Mouse (Mus musculus) subcutaneous adipose tissue, adult 2 months (tissue): ENCODE measurements around the gene Elf1. TPM values are rescaled to one million over a fixed set of nuclear protein-coding genes. Genes with fewer than 3 reads are reported as not detected.

Experiments
- polyA plus RNA-seq: library from polyadenylated mRNA; depleted of rRNA; stranded (reverse); fragments of >200 nt; gene quantifications from 2 replicates; pipeline ENCODE4 v1.2.3, GENCODE M21; 2012; ENCODE audit warnings: low replicate concordance; rRNA removed

Elf1 gene
- 13.7 and 18.8 TPM in 2 replicates for polyA plus RNA-seq

DNA sequence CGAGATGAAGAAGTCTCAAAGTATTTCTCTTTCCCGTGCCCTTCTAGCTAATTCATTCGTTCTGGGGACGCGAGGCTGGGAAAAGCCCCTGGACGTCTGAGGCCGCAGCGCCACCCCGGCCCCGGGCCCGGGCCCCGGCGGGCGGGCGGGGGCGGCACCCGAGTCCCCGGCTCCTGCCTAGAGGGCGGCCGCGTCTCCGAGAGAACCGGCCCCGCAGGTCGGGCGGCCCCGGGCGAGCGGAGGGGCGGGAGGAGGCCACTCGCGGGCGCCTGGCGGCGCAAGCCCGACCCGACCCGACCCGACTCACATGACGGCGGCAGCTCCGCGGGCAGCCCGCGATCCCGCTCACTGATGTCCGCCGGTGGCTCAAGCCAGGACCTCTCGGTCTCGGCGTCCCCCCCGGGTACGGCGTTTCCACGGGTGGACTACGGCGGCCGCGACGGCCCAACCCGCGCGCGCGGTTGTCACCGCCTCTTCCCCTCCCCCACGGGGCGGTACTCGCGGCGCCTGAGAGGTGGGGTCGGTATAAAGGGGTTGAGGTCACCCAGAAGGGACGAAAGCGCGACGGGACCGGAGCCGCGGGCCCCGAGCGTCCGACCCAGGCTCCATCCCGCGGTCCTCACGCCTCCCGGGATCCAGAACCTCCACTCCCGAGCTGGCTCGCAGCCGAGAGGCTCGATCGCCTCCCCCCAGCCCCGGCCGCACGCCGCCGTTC lies at the start of gene Elf1:
Gene Elf1 (plus strand): TSS at position 571 of the 715 bp plus-strand sequence.

DNA sequence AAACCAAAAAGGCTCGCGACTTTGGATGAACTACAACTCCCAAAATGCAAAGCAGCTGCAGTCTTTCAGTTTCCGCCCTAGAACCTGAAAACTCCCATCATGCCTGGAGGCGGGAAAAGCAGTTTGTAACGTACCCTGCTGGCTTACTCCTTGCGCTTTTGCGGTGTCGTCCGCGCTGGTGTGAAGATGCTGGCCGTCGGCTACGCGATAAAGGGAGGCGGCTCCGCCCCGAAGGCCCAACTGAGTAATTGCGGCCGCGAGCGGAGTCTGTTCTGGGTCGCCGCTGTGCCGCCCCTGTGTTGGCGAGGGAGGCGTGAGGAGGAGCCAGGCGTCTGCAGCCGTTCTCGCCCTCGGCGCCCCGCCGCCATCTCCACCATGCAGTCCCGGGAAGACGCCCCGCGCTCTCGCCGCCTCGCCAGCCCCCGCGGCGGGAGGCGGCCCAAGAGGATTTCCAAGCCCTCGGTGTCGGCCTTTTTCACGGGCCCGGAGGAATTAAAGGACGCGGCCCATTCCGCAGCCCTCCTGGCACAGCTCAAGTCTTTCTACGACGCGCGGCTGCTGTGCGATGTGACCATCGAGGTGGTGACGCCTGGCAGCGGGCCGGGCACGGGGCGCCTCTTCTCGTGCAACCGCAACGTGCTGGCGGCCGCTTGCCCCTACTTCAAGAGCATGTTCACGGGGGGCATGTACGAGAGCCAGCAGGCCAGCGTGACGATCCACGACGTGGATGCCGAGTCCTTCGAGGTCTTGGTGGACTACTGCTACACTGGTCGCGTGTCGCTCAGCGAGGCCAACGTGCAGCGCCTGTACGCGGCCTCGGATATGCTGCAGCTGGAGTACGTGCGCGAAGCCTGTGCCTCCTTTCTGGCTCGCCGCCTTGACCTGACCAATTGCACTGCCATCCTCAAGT lies 29.1 kb upstream of the Elf1 start, which contains the start of gene Kbtbd6:
Gene Kbtbd6 (plus strand): TSS at position 155 of the 910 bp plus-strand sequence.

DNA sequence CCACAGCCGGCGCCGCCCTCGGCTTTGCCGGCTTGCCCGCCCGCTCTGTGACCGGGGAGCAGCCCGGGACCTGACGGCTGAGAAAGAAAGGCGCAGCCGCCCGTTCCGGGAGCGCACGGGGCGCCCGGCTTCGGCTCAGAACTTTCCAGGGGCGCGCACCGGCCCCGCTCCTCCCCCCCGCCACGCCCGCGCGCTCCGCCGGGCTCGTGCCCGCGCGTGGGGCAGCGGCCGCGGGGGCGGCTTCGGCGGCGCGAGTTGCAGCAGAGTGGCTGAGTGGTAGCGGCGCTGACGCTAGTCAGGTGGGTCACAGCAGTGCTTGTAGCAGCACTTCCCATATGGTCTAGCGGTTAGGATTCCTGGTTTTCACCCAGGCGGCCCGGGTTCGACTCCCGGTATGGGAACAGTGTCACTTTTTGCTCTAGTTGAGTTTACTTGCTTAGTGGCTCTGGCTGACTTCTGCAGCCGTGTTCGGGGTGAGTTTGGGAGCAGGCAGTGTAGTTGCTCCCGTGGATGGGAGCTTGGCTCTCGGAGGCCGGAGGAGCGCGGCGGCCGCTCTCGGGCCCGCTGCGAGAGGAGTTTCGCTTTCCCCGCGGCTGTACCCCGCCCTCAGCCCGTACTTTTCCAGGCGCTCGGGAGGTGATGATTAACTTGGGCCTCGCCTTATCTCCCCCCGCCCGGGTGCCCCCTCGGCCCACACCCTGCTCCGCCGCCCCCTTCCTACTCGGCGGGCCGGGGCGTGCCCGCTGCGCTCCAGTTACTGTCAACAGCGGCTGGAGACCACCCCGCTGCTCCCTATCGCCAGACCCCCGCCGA lies 551 bp downstream of the Elf1 start, which contains the start of gene Wbp4:
Gene Wbp4 (minus strand): TSS at position 182 of the 813 bp plus-strand sequence.

DNA sequence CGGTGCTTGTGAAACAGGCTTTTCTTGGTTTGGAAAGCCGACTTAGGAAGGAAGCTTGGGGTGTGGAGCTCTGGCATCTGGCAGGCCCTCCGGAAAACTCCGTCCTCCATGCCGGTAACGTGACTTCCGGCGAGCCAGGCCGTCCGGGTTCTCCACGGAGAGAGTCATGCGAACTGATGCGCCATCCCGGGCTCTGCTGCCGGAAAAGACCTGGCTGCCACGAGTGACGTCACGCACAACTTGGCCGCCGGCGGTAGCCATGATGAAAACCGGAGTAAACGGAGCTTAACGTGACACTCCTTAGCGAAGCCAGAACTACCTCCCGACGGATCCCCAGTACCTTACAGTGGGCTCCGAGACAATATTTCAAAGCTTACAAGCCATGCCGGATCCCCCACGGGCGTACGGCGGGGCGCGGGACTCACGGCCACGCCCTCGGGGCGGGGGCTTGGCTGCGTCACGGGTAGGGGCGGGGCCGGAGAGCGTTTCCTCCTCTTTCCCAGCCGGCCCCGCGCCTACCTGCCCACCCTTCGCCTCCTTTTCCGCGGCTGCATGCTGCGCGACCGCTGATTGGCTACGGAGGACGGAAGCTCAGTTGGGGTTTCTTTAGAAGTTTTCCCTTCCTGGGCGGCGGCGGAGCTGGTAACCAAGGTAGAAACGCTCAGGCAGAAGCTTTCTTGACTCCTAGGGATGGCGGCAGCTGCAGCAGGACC lies 106.3 kb downstream of the Elf1 start, which contains the start of gene Sugt1:
Gene Sugt1 (plus strand): TSS at position 553 of the 713 bp plus-strand sequence.

Other genes starting within 250 kb of the Elf1 start
- gene Zfp957, start 233.8 kb upstream of the Elf1 start, polyA plus RNA-seq = not detected in 2 replicates
- 458 and 1,202 TPM in 2 replicates for gene Rgcc, start 179.5 kb upstream of the Elf1 start, polyA plus RNA-seq
- 2.6 and 4.8 TPM in 2 replicates for gene Naa16, start 90.4 kb upstream of the Elf1 start, polyA plus RNA-seq
- 3.4 and 4.0 TPM in 2 replicates for gene Mtrf1, start 83.4 kb upstream of the Elf1 start, polyA plus RNA-seq
- gene Kbtbd7, start 54.7 kb upstream of the Elf1 start, polyA plus RNA-seq = 3.0 and 6.3 TPM in 2 replicates
- 0.26 and 0.67 TPM in 2 replicates for gene Kbtbd6, start 29.4 kb upstream of the Elf1 start, polyA plus RNA-seq
- gene Wbp4, start 326 bp downstream of the Elf1 start, polyA plus RNA-seq = 4.4 and 5.8 TPM in 2 replicates
- gene Sugt1, start 106.5 kb downstream of the Elf1 start, polyA plus RNA-seq = 10.0 and 10.6 TPM in 2 replicates
- gene Cnmd, start 181.0 kb downstream of the Elf1 start, polyA plus RNA-seq = 0.50 and 1.9 TPM in 2 replicates